Mouse (Mus musculus) heart, embryonic 15.5 days (tissue): ENCODE measurements around the gene Wnk1. TPM values are rescaled to one million over a fixed set of nuclear protein-coding genes. Genes with fewer than 3 reads are reported as not detected.
A peak's percentile ranks its signal among the peaks of the same experiment; 100 is the strongest.
"Not testable (repeated sequence)": the region's sequence is repeated elsewhere in the genome, so short reads cannot be mapped to it uniquely, and the experiment has no call there.

Experiments
- ATAC-seq: fragments of 200-750 bp; cut with Nextera tagmentation; replicated peaks from 2 replicates; pipeline ENCODE4 v1.8.0; 2017; ENCODE audit warnings: low read depth, moderate TSS enrichment; ENCODE audit not compliant: insufficient number of reproducible peaks, insufficient read depth, low FRiP score
- H3K27ac ChIP-seq: fragments of 300-500 bp; sonication (generic); 2 replicates; pipeline ENCODE4 v1.5.1; 2015; ENCODE audit warnings: mild to moderate bottlenecking, inconsistent platforms
- H3K27me3 ChIP-seq: fragments of 300-500 bp; sonication (generic); 2 replicates; pipeline ENCODE4 v1.6.1; 2015; ENCODE audit warnings: inconsistent platforms
- H3K36me3 ChIP-seq: fragments of 300-500 bp; sonication (generic); 2 replicates; pipeline ENCODE4 v1.6.1; 2015; ENCODE audit warnings: mild to moderate bottlenecking, inconsistent platforms
- H3K4me1 ChIP-seq: fragments of 300-500 bp; sonication (generic); replicated peaks from 2 replicates; pipeline ENCODE4 v1.6.1; 2015; ENCODE audit warnings: inconsistent platforms
- H3K4me2 ChIP-seq: fragments of 300-500 bp; sonication (generic); 2 replicates; pipeline ENCODE4 v1.6.1; 2015; ENCODE audit warnings: inconsistent platforms, mild to moderate bottlenecking, moderate library complexity
- H3K4me3 ChIP-seq: fragments of 300-500 bp; sonication (generic); 2 replicates; pipeline ENCODE4 v1.5.1; 2015; ENCODE audit warnings: mild to moderate bottlenecking, inconsistent platforms
- H3K9ac ChIP-seq: fragments of 300-500 bp; sonication (generic); 2 replicates; pipeline ENCODE4 v1.6.1; 2015; ENCODE audit warnings: mild to moderate bottlenecking, inconsistent platforms
- H3K9me3 ChIP-seq: fragments of 300-500 bp; sonication (generic); replicated peaks from 2 replicates; pipeline ENCODE4 v1.6.1; 2016; ENCODE audit warnings: inconsistent platforms
- WGBS: fragments of 180-500 bp; shearing (Covaris S2); methylation state at CpG from one replicate; pipeline ENCODE4 v1.1.7; 2015; ENCODE audit warnings: mixed read lengths; 5-methylcytosine and 5-hydroxymethylcytosine counted together
- polyA plus RNA-seq: library from polyadenylated mRNA; unstranded; fragments of >200 nt; fragmentation: Nextera tagmentation; extraction: Ambion mirVana; gene quantifications from 2 replicates; pipeline ENCODE4 v1.2.1, GENCODE M21; 2015

Gene Wnk1
- 57.4 and 70.9 TPM in 2 replicates for polyA plus RNA-seq

GRCm38 (mm10) chr6:120038366-120039255 is at the start of gene Wnk1:
Gene Wnk1 (minus strand): TSS chr6:120038672.
- H3K9ac ChIP-seq: peak within 1 kb of the TSS; percentile 79
- peak within 1 kb of the TSS; percentile 100 for H3K27ac ChIP-seq
- H3K27me3 ChIP-seq: no peaks in the 10 kb centered on the region
- H3K9me3 ChIP-seq: no peaks in the 10 kb centered on the region
- under 1% methylated on average over 53 of the region's 59 CpGs for WGBS
- H3K4me3 ChIP-seq: peak within 1 kb of the TSS; percentile 89
- peak; percentile 94 for ATAC-seq
- no peaks in the 10 kb centered on the region for H3K36me3 ChIP-seq
- H3K4me1 ChIP-seq: no peaks in the 10 kb centered on the region; the same call in 1 of the 2 replicates
- peak within 1 kb of the TSS; percentile 89 for H3K4me2 ChIP-seq

GRCm38 (mm10) chr6:120087041-120087440 is 48.6 kb upstream of the Wnk1 start:
- 94% methylated on average over 8 of the region's 8 CpGs for WGBS
- not testable (repeated sequence) for H3K4me2 ChIP-seq, H3K36me3 ChIP-seq, ATAC-seq, H3K9ac ChIP-seq, H3K4me1 ChIP-seq, H3K27ac ChIP-seq, H3K27me3 ChIP-seq, H3K4me3 ChIP-seq, H3K9me3 ChIP-seq

- no peaks in the 10 kb centered on the region for H3K4me1 ChIP-seq
- no peaks in the 10 kb centered on the region for H3K9me3 ChIP-seq
- no peak overlapping the region for H3K27ac ChIP-seq
- ATAC-seq: no peak
- no peaks in the 10 kb centered on the region for H3K36me3 ChIP-seq
- no peak overlapping the region for H3K4me3 ChIP-seq
- no peak overlapping the region for H3K4me2 ChIP-seq
- WGBS: 74% methylated on average over 3 of the region's 3 CpGs
- H3K9ac ChIP-seq: no peak overlapping the region
- no peaks in the 10 kb centered on the region for H3K27me3 ChIP-seq
Observed at GRCm38 (mm10) chr6:120085832-120086231, 47.4 kb upstream of the Wnk1 start.

- no peak for ATAC-seq
- Histone ChIP-seq H3K4me2 (no peak overlapping the region), H3K9me3 (no peaks in the 10 kb centered on the region), H3K4me1 (no peaks in the 10 kb centered on the region), H3K27me3 (no peaks in the 10 kb centered on the region), H3K36me3 (no peaks in the 10 kb centered on the region), H3K27ac (no peak overlapping the region), H3K9ac (no peak overlapping the region), H3K4me3 (no peak overlapping the region)
- 84% methylated on average over 2 of the region's 2 CpGs for WGBS
Observed at GRCm38 (mm10) chr6:120084983-120085382, 46.5 kb upstream of the Wnk1 start.

- H3K9me3 ChIP-seq: no peaks in the 10 kb centered on the region
- no peak overlapping the region for H3K27ac ChIP-seq
- 66% methylated on average over 6 of the region's 6 CpGs for WGBS
- ATAC-seq: no peak
- H3K4me1 ChIP-seq: no peaks in the 10 kb centered on the region
- no peaks in the 10 kb centered on the region for H3K27me3 ChIP-seq
- no peak overlapping the region for H3K4me3 ChIP-seq
- H3K9ac ChIP-seq: no peak overlapping the region
- H3K36me3 ChIP-seq: no peaks in the 10 kb centered on the region
- no peak overlapping the region for H3K4me2 ChIP-seq
Observed at GRCm38 (mm10) chr6:120083442-120083841, 45.0 kb upstream of the Wnk1 start.

GRCm38 (mm10) chr6:120082951-120083411 is 44.5 kb upstream of the Wnk1 start:
- H3K27me3 ChIP-seq: no peaks in the 10 kb centered on the region
- no peaks in the 10 kb centered on the region for H3K9me3 ChIP-seq
- H3K27ac ChIP-seq: no peak overlapping the region
- no peaks in the 10 kb centered on the region for H3K4me1 ChIP-seq
- 72% methylated on average over 8 of the region's 8 CpGs for WGBS
- H3K4me2 ChIP-seq: no peak overlapping the region
- H3K4me3 ChIP-seq: no peak overlapping the region
- no peaks in the 10 kb centered on the region for H3K36me3 ChIP-seq
- no peak for ATAC-seq
- H3K9ac ChIP-seq: no peak overlapping the region

- Histone ChIP-seq H3K27ac (no peak overlapping the region), H3K9me3 (no peaks in the 10 kb centered on the region), H3K36me3 (no peaks in the 10 kb centered on the region), H3K4me1 (no peaks in the 10 kb centered on the region), H3K27me3 (no peaks in the 10 kb centered on the region), H3K4me2 (no peak overlapping the region), H3K9ac (no peak overlapping the region), H3K4me3 (no peak overlapping the region)
- 90% methylated on average over 6 of the region's 6 CpGs for WGBS
- ATAC-seq: no peak
Observed at GRCm38 (mm10) chr6:120082251-120082950, 43.9 kb upstream of the Wnk1 start.

- Histone ChIP-seq H3K36me3 (no peaks in the 10 kb centered on the region), H3K27ac (no peak overlapping the region), H3K9me3 (no peaks in the 10 kb centered on the region), H3K4me2 (no peak overlapping the region), H3K4me1 (no peaks in the 10 kb centered on the region), H3K4me3 (no peak overlapping the region), H3K27me3 (no peaks in the 10 kb centered on the region), H3K9ac (no peak overlapping the region)
- no peak for ATAC-seq
- WGBS: 66% methylated on average over 4 of the region's 4 CpGs
Observed at GRCm38 (mm10) chr6:120081516-120081915, 43.0 kb upstream of the Wnk1 start.

GRCm38 (mm10) chr6:120079547-120079946 is 41.1 kb upstream of the Wnk1 start:
- WGBS: 83% methylated on average over 10 of the region's 10 CpGs
- H3K27ac ChIP-seq: no peak overlapping the region
- H3K9me3 ChIP-seq: no peaks in the 10 kb centered on the region
- no peak overlapping the region for H3K4me2 ChIP-seq
- no peaks in the 10 kb centered on the region for H3K36me3 ChIP-seq
- H3K4me3 ChIP-seq: no peak overlapping the region
- H3K4me1 ChIP-seq: no peaks in the 10 kb centered on the region
- no peaks in the 10 kb centered on the region for H3K27me3 ChIP-seq
- ATAC-seq: no peak
- no peak overlapping the region for H3K9ac ChIP-seq

GRCm38 (mm10) chr6:120076619-120077450 is 38.4 kb upstream of the Wnk1 start:
- Histone ChIP-seq H3K9me3 (no peaks in the 10 kb centered on the region), H3K9ac (no peak overlapping the region), H3K4me2 (no peak overlapping the region), H3K36me3 (no peaks in the 10 kb centered on the region), H3K4me3 (no peak overlapping the region), H3K4me1 (peaks cover 4% of the 10 kb centered on the region; the same call in 1 of the 2 replicates), H3K27me3 (no peaks in the 10 kb centered on the region), H3K27ac (no peak overlapping the region)
- no peak for ATAC-seq
- 76% methylated on average over 6 of the region's 6 CpGs for WGBS

- 64% methylated on average over 2 of the region's 2 CpGs for WGBS
Observed at GRCm38 (mm10) chr6:120072630-120073029, 34.2 kb upstream of the Wnk1 start.

More at GRCm38 (mm10) chr6:120072630-120073029, 34.2 kb upstream of the Wnk1 start:
- H3K4me1 ChIP-seq: peaks cover 4% of the 10 kb centered on the region; the same call in 1 of the 2 replicates
- ATAC-seq: no peak
- no peak overlapping the region for H3K4me3 ChIP-seq
- 0 out of 2 replicates have a peak, but pooled peaks cover 5% of the 10 kb centered on the region for H3K9me3 ChIP-seq
- no peak overlapping the region for H3K9ac ChIP-seq
- H3K4me2 ChIP-seq: no peak overlapping the region
- H3K27ac ChIP-seq: no peak overlapping the region
- H3K36me3 ChIP-seq: no peaks in the 10 kb centered on the region
- no peaks in the 10 kb centered on the region for H3K27me3 ChIP-seq
